Mouse (Mus musculus): ENCODE data around the gene Ttll7. TPM values are rescaled to one million over a fixed set of nuclear protein-coding genes. Genes with fewer than 3 reads are reported as not detected.

The Ttll7 gene
- polyA plus RNA-seq, 1 experiment from 2014 or later: 1.7 TPM

- no peak overlapping the region for H3K9ac ChIP-seq
- no peak overlapping the region for H3K4me2 ChIP-seq
- H3K27ac ChIP-seq: no peak overlapping the region
- no peaks in the 10 kb centered on the region for H3K4me1 ChIP-seq
- no peak overlapping the region for H3K4me3 ChIP-seq
- H3K9me3 ChIP-seq: no peaks in the 10 kb centered on the region
- H3K27me3 ChIP-seq: no peaks in the 10 kb centered on the region
- H3K36me3 ChIP-seq: no peaks in the 10 kb centered on the region
- 88% methylated on average over 6 of the region's 6 CpGs for WGBS
- no peak for ATAC-seq (ENCODE audit: insufficient number of reproducible peaks, low FRiP score, low TSS enrichment, low read depth)
These were observed 164.3 kb downstream of the Ttll7 start for GRCm38 (mm10) chr3:147016506-147016905.

DNA sequence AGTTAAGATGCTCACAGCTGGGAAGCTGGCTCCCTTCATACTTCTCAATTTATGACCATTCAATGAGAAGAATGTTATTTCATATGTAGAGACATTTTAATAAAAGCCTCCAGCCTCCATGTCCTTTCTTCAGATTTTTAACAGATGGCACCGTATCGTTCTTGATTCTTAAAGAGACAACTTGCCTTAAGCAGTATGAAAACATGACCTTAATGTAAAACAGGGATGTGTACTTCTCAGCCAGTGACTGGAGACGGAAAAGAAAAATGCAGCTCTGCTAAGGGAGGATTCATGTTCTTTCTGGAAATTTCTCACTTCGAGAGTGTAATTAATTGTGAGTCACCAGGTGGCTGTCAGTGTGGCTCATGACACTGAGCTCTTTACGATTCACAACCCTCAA, 167.3 kb downstream of the Ttll7 start:
- Histone ChIP-seq H3K9ac (no peak overlapping the region), H3K36me3 (no peaks in the 10 kb centered on the region), H3K9me3 (no peaks in the 10 kb centered on the region), H3K27me3 (no peaks in the 10 kb centered on the region), H3K4me2 (no peak overlapping the region), H3K4me1 (no peaks in the 10 kb centered on the region), H3K4me3 (no peak overlapping the region), H3K27ac (no peak overlapping the region)
- WGBS: 30% methylated on average over 5 of the region's 5 CpGs
- ATAC-seq (ENCODE audit: insufficient number of reproducible peaks, low FRiP score, low TSS enrichment, low read depth): no peak

DNA sequence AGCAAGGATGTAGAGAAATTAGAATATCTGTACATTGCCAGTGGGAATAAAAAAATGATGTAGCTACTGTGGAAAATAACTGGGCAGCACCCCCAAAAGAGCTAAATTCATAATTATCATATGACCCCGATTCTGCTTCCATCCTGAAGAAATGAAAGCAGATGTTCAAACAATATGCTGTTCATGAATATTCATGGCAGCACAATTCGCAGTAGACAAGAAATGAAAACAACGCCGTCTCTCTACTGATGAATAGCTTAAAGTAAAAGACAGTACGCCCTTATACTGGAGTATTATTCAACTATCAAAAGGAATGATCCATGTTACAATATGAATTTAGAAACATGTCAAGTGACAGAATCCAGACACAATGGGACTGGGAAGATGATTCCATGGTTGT, 174.1 kb downstream of the Ttll7 start:
- 93% methylated on average over 5 of the region's 5 CpGs for WGBS
- Histone ChIP-seq H3K9me3 (no peaks in the 10 kb centered on the region), H3K4me2 (no peak overlapping the region), H3K4me3 (no peak overlapping the region), H3K36me3 (no peaks in the 10 kb centered on the region), H3K27me3 (no peaks in the 10 kb centered on the region), H3K27ac (no peak overlapping the region), H3K4me1 (no peaks in the 10 kb centered on the region), H3K9ac (no peak overlapping the region)
- ATAC-seq (ENCODE audit: insufficient number of reproducible peaks, low FRiP score, low TSS enrichment, low read depth): no peak

- no peak overlapping the region for H3K9ac ChIP-seq
- 93% methylated on average over 7 of the region's 7 CpGs for WGBS
- no peak for ATAC-seq (ENCODE audit: insufficient number of reproducible peaks, low FRiP score, low TSS enrichment, low read depth)
- no peaks in the 10 kb centered on the region for H3K9me3 ChIP-seq
- H3K4me2 ChIP-seq: no peak overlapping the region
- no peaks in the 10 kb centered on the region for H3K27me3 ChIP-seq
- no peaks in the 10 kb centered on the region for H3K36me3 ChIP-seq
- no peak overlapping the region for H3K4me3 ChIP-seq
- no peaks in the 10 kb centered on the region for H3K4me1 ChIP-seq
- H3K27ac ChIP-seq: no peak overlapping the region
These were observed 176.2 kb downstream of the Ttll7 start for GRCm38 (mm10) chr3:147028382-147028781.

- Histone ChIP-seq H3K4me3 (no peak overlapping the region), H3K27ac (no peak overlapping the region), H3K4me2 (no peak overlapping the region), H3K4me1 (no peaks in the 10 kb centered on the region), H3K36me3 (no peaks in the 10 kb centered on the region), H3K9me3 (no peaks in the 10 kb centered on the region), H3K27me3 (no peaks in the 10 kb centered on the region), H3K9ac (no peak overlapping the region)
- 87% methylated on average over 11 of the region's 11 CpGs for whole genome bisulfite sequencing
- ATAC-seq (ENCODE audit: insufficient number of reproducible peaks, low FRiP score, low TSS enrichment, low read depth): no peak
These were observed 177.6 kb downstream of the Ttll7 start for GRCm38 (mm10) chr3:147029718-147030117.

DNA sequence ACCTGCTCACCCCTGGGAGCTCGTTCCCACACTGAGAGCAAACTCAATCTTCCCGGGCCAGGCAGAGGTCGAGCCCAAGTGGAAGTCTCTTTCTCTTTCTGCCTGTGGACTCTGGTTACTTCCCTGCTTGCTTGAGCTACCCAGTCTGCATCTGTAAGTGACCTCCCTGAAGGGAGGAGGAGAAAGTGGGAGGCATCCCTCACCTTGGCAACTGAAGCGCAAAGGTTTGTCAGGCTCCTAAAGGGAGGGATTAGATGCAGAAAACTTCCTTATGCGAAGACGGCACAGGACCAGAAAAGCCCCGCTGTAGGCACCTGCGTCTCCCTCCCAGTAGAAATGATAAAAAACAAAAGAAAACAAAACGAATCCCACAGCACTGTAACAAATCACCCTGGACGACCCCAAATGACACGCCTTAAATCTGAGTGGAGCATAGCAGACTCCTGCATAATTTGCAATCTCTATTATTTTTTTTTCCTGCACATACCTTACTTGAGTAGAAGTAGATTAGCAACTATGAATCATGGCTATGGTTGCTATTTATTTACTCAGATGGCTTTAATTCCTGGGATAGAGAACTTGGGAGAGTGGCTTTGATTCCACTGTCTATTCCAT, 178.2 kb downstream of the Ttll7 start:
- H3K4me2 ChIP-seq: no peak overlapping the region
- WGBS: 58% methylated on average over 11 of the region's 11 CpGs
- no peak for ATAC-seq (ENCODE audit: insufficient number of reproducible peaks, low FRiP score, low TSS enrichment, low read depth)

More for the DNA sequence above, 178.2 kb downstream of the Ttll7 start:
- no peaks in the 10 kb centered on the region for H3K4me1 ChIP-seq
- H3K27me3 ChIP-seq: no peaks in the 10 kb centered on the region
- no peaks in the 10 kb centered on the region for H3K36me3 ChIP-seq
- no peak overlapping the region for H3K27ac ChIP-seq
- no peak overlapping the region for H3K9ac ChIP-seq
- H3K9me3 ChIP-seq: no peaks in the 10 kb centered on the region
- H3K4me3 ChIP-seq: no peak overlapping the region

Other genes with a start within 250 kb of the Ttll7 start
- gene Dnase2b, start 236.8 kb upstream of the Ttll7 start, polyA plus RNA-seq (2015; fragmentation: Nextera tagmentation; extraction: Ambion mirVana): 0.14 and 0.15 TPM in 2 replicates
- not detected in 2 replicates for gene 4930503B20Rik, start 201.1 kb upstream of the Ttll7 start, polyA plus RNA-seq (2015; fragmentation: Nextera tagmentation; extraction: Ambion mirVana)
- 1.2 and 1.7 TPM in 2 replicates for gene Samd13, start 166.8 kb upstream of the Ttll7 start, polyA plus RNA-seq (2015; fragmentation: Nextera tagmentation; extraction: Ambion mirVana)
- gene Prkacb, start 39.4 kb upstream of the Ttll7 start, polyA plus RNA-seq (2015; fragmentation: Nextera tagmentation; extraction: Ambion mirVana): 60.3 and 60.7 TPM in 2 replicates

Measured in limb, embryonic 15.5 days (tissue).